Mouse (Mus musculus) cortical plate, adult 2 months (tissue): Measurements from ENCODE around the gene Sulf2.

ENCODE experiments used
- CTCF ChIP-seq: fragments of 200-500 bp; IDR thresholded peaks from 2 replicates; pipeline ENCODE4 v1.5.1; 2011; ENCODE audit warnings: mild to moderate bottlenecking, control low read depth, low read length; ENCODE audit not compliant: insufficient read depth; ENCODE audit errors: extremely low read depth
- POLR2A ChIP-seq: fragments of 200-500 bp; IDR thresholded peaks from 2 replicates; pipeline ENCODE4 v1.6.1; 2011; ENCODE audit warnings: mild to moderate bottlenecking, low read length, control low read depth; ENCODE audit not compliant: insufficient read depth; ENCODE audit errors: extremely low read depth

- TF ChIP-seq CTCF, result no peak
- TF ChIP-seq POLR2A, result no peak
Measured at GRCm38 (mm10) chr2:166143871-166144270, 11.6 kb downstream of the Sulf2 start.
